Mouse (Mus musculus) stomach, postnatal 0 days (tissue): Measurements from ENCODE around the gene C530008M17Rik.

ENCODE experiments used
- CTCF ChIP-seq: IDR thresholded peaks from 2 replicates; pipeline ENCODE4 v1.5.1; 2016; ENCODE audit warnings: antibody characterized with exemption, low read depth, mild to moderate bottlenecking, moderate library complexity
- EP300 ChIP-seq: optimal IDR thresholded peaks from 2 replicates; pipeline ENCODE3; 2016; ENCODE audit warnings: antibody characterized with exemption

- TF ChIP-seq CTCF, result no peak
- no peak for TF ChIP-seq EP300
These were observed 63.6 kb downstream of the C530008M17Rik start for GRCm38 (mm10) chr5:76719954-76720353.
